Comparison of ENCODE assay signal across 8 mouse cellular contexts in the genomic region with DNA sequence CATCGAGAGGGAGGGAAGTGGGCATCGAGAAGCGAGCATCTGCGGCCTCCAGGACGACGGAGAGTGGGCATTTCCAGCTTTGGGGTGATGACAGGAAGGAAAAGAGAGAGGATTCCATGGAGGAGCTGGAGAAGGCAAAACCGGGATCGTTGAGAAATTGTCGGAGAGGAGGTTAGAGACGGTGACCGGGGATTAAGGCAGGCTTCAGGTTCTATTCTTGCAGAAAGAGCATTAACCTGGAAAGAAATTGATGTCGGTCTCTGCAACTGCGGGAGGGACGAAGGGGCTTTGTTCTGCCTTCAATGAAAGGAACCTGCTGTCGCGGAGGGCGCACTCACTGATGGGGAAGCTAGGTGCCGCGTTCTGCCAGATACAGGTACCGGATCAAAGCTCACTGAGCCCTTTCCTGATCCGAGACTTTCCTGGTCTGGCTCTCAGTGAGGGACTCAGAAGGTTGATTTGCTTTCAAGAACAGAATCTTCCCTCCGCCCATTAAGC. TPM values are rescaled to one million over a fixed set of nuclear protein-coding genes. Genes with fewer than 3 reads are reported as not detected.
DNase-seq lines count a peak whose midpoint lies in the region; ATAC-seq and TF ChIP-seq lines count a peak whose summit lies in the region.
"Had no signal": no experiment of that assay in that cellular context is flagged by ENCODE, and none has a peak within 500 bp of the region (broad histone marks: within the 10 kb centered on the region; RNA-seq: fewer than 3 reads in every experiment).

No protein-coding gene starts in this region.

- peak overlapping the region; percentile 68 for H3K4me2 ChIP-seq in midbrain, embryonic 13.5 days (replicated peaks)

- peaks cover 44% of the 10 kb centered on the region for H3K27me3 ChIP-seq in hindbrain, embryonic 10.5 days (ENCODE audit: insufficient read depth, poor library complexity, severe bottlenecking)
- peaks cover 49% of the 10 kb centered on the region for H3K27me3 ChIP-seq in midbrain, embryonic 13.5 days

- no peak for TF ChIP-seq CTCF in lung, adult 2 months (IDR thresholded peaks at IDR 0.05; ENCODE audit: insufficient read depth, low read length)
- no peak for TF ChIP-seq CTCF in cortical plate, adult 2 months (IDR thresholded peaks at IDR 0.05; ENCODE audit: extremely low read depth, insufficient read depth, low read length)

- DNase-seq in lung, adult 2 months: peak; percentile 9
- no peak for DNase-seq in lung, postnatal 36 days
- peak; percentile 24 for DNase-seq in hindbrain, embryonic 10.5 days (ENCODE audit: low spot score)
- no peak for DNase-seq in MN1 (ENCODE audit: low spot score)

- WGBS in lung, adult 2 months: 1% methylated on average over 22 of the region's 22 CpGs
- under 1% methylated on average over 22 of the region's 22 CpGs for WGBS in hindbrain, embryonic 10.5 days
- 1% methylated on average over 22 of the region's 22 CpGs for WGBS in midbrain, embryonic 13.5 days

- peak overlapping the region; percentile 29 for H3K4me3 ChIP-seq in lung, adult 2 months (replicated peaks; ENCODE audit: extremely low read depth, low read depth, low read length)
- peak overlapping the region; percentile 44 for H3K4me3 ChIP-seq in cortical plate, adult 2 months (ENCODE audit: insufficient read depth, low read length)
- H3K4me3 ChIP-seq in hindbrain, embryonic 10.5 days: peak overlapping the region; percentile 62
- peak overlapping the region; percentile 47 for H3K4me3 ChIP-seq in midbrain, embryonic 13.5 days (replicated peaks)

- no peaks in the 10 kb centered on the region for H3K4me1 ChIP-seq in lung, adult 2 months (ENCODE audit: control insufficient read depth, insufficient read depth, low read length)
- no peaks in the 10 kb centered on the region; the same call in none of the 2 replicates for H3K4me1 ChIP-seq in cortical plate, adult 2 months (ENCODE audit: control insufficient read depth, insufficient read depth, low read length)
- peaks cover 18% of the 10 kb centered on the region for H3K4me1 ChIP-seq in hindbrain, embryonic 10.5 days (replicated peaks)
- H3K4me1 ChIP-seq in midbrain, embryonic 13.5 days (replicated peaks): peaks cover 15% of the 10 kb centered on the region

- peak overlapping the region; percentile 63 for H3K9ac ChIP-seq in midbrain, embryonic 13.5 days (replicated peaks)

- TF ChIP-seq POLR2A in lung, adult 2 months (IDR thresholded peaks at IDR 0.05; ENCODE audit: borderline replicate concordance, extremely low read depth, low read depth, low read length): no peak
- no peak for TF ChIP-seq POLR2A in cortical plate, adult 2 months (IDR thresholded peaks at IDR 0.05; ENCODE audit: extremely low read depth, insufficient read depth, low read length)

- no peaks in the 10 kb centered on the region for H3K9me3 ChIP-seq in hindbrain, embryonic 10.5 days
- no peaks in the 10 kb centered on the region for H3K9me3 ChIP-seq in midbrain, embryonic 13.5 days

- H3K27ac ChIP-seq in cortical plate, adult 2 months (ENCODE audit: insufficient read depth, low read length): no peak overlapping the region
- peak overlapping the region; percentile 45; the same call in 1 of the 2 replicates for H3K27ac ChIP-seq in hindbrain, embryonic 10.5 days
- no peak overlapping the region for H3K27ac ChIP-seq in midbrain, embryonic 13.5 days

- H3K36me3 ChIP-seq in hindbrain, embryonic 10.5 days: no peaks in the 10 kb centered on the region
- H3K36me3 ChIP-seq in midbrain, embryonic 13.5 days: no peaks in the 10 kb centered on the region

- ATAC-seq in midbrain, embryonic 13.5 days: no peak
- ATAC-seq in monocyte, adult 5-6 weeks (replicated peaks; ENCODE audit: insufficient number of reproducible peaks, low FRiP score, low TSS enrichment, poor library complexity, severe bottlenecking): no peak

RNA-seq across cellular contexts. Expression of a gene that starts 0.7 kb away (rescaled TPM):
- 4.0 and 4.7 TPM in 2 replicates for polyA plus RNA-seq in lung, adult 2 months (2012; rRNA removed)
- polyA plus RNA-seq in cortical plate, adult 2 months (2012; rRNA removed): 2.0 and 2.9 TPM in 2 replicates
- 4.4 TPM in 2 replicates for polyA plus RNA-seq in hindbrain, embryonic 10.5 days (2016; fragmentation: Nextera tagmentation; extraction: Ambion mirVana)
- 22.9 and 23.3 TPM in 2 replicates for polyA plus RNA-seq in midbrain, embryonic 13.5 days (2015; fragmentation: Nextera tagmentation; extraction: Ambion mirVana)
- not detected in 3 replicates for total RNA-seq in monocyte, adult 5-6 weeks (2017)
- polyA plus RNA-seq: erythroblast, embryonic 14.5 days had no signal

RNA-seq across cellular contexts. Expression of a gene that starts 41.2 kb away (rescaled TPM):
- polyA plus RNA-seq in lung, adult 2 months (2012; rRNA removed): 43.6 and 49.2 TPM in 2 replicates
- polyA plus RNA-seq in cortical plate, adult 2 months (2012; rRNA removed): 188 and 189 TPM in 2 replicates
- polyA plus RNA-seq in hindbrain, embryonic 10.5 days (2016; fragmentation: Nextera tagmentation; extraction: Ambion mirVana): 105 and 109 TPM in 2 replicates
- 174 and 183 TPM in 2 replicates for polyA plus RNA-seq in midbrain, embryonic 13.5 days (2015; fragmentation: Nextera tagmentation; extraction: Ambion mirVana)
- total RNA-seq in monocyte, adult 5-6 weeks (2017): 199 to 253 TPM (median 246 TPM) in 3 replicates

RNA-seq across cellular contexts. Expression of a gene that starts 41.8 kb away (rescaled TPM):
- polyA plus RNA-seq in lung, adult 2 months (2012; rRNA removed): 12.9 and 15.0 TPM in 2 replicates
- 11.0 and 12.8 TPM in 2 replicates for polyA plus RNA-seq in cortical plate, adult 2 months (2012; rRNA removed)
- 28.6 and 32.4 TPM in 2 replicates for polyA plus RNA-seq in hindbrain, embryonic 10.5 days (2016; fragmentation: Nextera tagmentation; extraction: Ambion mirVana)
- polyA plus RNA-seq in midbrain, embryonic 13.5 days (2015; fragmentation: Nextera tagmentation; extraction: Ambion mirVana): 25.3 and 26.4 TPM in 2 replicates
- 8.3 to 19.9 TPM (median 8.3 TPM) in 3 replicates for total RNA-seq in monocyte, adult 5-6 weeks (2017)
- polyA plus RNA-seq: erythroblast, embryonic 14.5 days had no signal

Comparison
In these comparisons a context has a peak if more than half of its experiments do, and no peak if none do; other contexts are left out.
1. DNase-seq: peak in lung, adult 2 months (single experiment) and hindbrain, embryonic 10.5 days (single experiment); none in lung, postnatal 36 days (single experiment) and MN1 (single experiment).
2. Peak in every context shown above with its lines, with median percentiles within 50 percentile points of each other: H3K4me3 ChIP-seq.